Mouse (Mus musculus) retina, postnatal 7 days (tissue): ENCODE measurements around the gene Lamtor1.
A peak's percentile ranks its signal among the peaks of the same experiment; 100 is the strongest.

Experiments
- DNase-seq: peaks from one replicate; pipeline ENCODE4 v3.0.0-alpha.2; 2012; ENCODE audit warnings: low read depth, low spot score

Lamtor1 gene

DNA sequence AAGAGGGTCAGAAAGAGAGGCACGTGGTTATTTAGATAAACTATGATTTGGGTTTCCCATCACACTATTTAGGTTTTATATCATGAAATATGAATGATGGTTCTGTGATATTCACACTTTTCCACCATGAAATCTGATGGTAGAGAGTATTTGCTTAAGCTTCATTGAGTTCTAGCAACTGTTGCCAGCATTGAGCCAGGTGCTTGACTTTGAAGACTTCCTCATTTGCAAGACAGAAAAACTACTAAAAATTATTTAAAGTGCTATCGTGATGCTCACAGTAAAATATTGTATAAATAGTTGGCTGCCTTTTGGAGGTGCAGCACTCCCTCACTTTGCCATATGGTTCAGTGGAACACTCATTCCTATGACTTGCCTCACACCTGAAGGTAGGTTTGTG lies 49.6 kb downstream of the Lamtor1 start:
- no peak for DNase-seq

DNA sequence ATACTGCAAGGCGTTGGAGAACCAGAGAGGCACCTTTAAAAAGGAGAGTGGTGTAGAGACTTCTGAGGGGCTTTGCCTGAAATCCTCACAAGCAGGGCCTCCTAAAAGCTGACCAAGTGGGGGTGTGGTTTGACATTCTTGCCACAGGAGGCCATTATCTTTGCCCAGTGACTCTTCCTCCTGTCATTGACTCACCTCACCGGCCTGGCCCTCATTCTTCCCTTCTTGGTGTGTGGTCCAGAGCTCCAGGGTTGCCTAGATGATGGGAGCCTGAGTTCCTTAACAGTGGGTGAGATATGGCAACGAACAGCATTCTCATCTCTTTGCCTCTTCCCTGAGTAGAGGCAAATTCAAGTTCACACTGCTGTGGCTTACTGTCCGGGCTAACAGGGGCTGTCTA lies 50.2 kb downstream of the Lamtor1 start:
- no peak for DNase-seq

DNA sequence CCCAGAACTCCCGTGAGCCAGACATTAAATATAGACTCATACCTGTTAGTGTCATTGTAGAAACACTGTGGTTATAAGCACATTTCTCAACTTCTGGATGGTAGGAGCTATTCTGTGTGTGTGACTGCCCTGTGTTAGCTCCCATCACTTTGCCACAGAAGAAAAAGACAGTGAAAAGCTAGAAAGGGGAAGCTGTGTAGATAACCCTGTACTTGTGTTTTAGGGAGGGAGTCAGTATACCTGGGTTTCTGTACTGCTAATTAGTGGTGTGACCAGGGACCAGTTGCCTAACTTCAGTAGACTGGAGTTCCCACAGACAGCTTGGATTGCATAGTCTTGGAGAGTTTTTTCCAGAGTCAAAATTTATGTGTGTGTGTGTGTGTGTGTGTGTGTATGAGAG lies 50.8 kb downstream of the Lamtor1 start:
- DNase-seq: no peak

DNA sequence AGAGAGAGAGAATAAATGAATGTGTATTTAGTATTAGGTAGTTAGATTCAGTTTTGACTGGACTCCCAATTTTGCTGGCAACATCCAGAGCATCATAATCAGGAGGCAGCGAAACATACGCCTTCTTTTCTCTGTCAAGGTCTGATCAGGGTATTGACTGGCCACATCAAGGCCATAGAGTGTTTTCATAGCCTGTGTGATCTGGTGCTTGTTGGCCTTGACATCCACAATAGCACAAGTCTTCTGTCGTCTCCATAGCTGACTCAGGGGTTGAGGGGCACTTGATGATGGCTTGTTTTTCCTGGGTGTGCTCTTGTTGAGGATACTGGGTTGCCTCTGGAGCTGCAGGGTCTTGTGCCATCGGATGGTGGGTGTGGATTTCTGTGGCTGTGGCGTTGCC lies 51.2 kb downstream of the Lamtor1 start:
- DNase-seq: no peak

DNA sequence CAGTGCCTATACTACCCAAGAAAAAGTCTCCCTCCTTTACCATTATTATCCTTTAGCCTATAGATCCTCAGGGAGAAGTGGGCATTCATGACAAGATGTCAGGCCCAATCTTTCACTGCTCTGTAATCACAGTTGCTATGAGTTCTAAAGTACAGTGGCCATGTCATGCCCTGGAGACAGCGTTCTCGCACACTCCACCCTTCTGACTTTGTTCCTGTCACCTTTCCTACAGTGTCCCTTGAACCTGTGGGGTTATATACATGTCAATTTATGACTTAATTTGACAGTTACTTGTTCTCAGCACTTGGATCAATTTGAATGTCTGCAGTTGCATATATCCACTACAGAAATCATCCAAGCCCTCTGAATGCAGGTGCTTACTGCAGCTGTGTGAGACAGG lies 57.1 kb downstream of the Lamtor1 start:
- no peak for DNase-seq

DNA sequence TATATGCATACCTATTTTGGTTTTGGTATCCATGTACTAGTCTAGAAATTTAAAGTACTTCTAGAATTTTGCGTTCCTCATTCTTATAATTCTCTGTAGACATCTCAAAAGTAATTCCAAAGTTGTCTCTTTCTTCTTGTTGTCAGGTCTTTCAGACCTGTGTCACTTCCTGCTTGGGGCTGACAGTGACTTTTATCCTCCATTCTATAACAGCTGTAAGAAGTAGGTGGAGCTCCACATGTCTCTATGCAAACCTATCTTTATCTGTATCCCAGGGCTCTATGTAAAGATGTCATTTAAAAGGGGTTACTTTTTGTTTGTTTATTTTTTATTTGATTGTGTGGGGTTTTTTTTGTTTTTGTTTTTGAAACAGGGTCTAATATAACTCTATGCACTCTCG lies 57.9 kb downstream of the Lamtor1 start:
- no peak for DNase-seq

DNA sequence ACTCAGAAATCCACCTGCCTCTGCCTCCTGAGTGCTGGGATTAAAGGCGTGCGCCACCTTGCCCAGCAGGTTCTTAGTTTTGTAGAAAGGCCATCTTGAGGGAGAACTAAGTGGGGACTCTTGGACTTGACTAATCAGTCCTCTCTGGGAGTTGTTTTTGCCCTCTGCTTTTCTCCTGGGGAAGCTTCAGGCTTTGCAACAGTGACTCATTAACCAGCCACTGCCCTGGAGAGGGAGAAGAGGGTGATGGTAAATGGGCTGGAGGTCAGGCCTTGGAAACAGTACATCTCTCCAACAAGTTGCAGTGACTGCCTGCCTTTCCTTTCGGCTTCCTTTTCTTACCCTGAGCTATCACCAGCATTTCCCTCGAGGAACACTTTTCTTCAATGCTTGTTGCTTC lies 58.8 kb downstream of the Lamtor1 start:
- DNase-seq: no peak

DNA sequence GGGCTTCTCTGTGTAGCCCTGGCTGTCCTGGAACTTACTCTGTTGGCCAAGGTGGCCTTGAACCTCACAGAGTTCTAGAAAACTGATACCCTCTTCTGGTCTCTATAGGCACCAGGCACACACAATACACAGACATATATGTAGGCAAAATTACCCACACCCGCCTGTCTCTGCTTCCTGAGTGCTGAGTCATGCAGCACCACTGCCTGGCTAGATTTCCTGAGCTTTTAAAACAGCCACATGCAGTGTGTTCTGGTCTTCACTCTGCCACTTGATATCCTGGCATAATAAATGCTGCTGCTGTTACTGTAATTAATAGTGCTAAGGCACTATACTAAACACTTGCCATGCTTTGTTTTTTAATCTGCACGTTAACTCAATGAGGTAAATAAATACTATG lies 59.9 kb downstream of the Lamtor1 start:
- no peak for DNase-seq

DNA sequence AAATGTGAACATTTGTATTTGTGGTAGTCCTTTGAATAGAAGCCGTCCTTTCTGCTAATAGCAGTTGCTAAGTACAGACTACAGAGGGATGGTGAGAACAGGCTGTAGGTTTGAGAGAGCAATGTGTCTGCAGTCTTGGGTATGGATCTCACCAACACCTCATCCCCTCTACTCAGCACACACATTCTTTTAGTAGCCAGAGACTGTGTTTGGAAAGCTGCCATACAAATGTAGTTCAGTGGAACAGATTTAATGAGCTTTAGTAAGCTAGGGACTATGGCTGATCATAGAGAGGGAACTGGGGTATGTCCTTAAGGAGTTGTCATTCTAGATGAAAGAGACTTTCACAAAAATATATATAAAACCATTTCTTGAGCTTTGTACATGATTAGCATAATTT lies 61.6 kb downstream of the Lamtor1 start:
- DNase-seq: no peak

DNA sequence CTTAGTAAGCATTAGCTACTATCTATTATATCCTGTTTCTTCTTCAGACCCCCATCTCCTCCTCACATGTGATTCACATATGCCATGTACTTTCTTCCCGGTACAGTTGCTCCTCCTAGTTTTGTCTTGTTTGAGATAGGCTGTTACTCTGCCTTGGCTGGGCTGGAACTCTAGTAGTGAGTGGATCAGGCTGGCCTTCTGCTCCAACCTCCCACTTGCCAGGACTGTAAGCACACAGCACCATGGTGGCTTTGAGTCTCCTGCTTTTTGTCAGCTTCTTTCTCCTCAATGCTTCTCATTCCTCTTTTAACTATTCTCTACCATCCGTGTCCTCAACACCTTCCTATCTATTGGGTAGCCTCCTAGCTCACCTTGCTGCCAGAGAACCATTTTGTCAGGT lies 63.0 kb downstream of the Lamtor1 start:
- DNase-seq: no peak

DNA sequence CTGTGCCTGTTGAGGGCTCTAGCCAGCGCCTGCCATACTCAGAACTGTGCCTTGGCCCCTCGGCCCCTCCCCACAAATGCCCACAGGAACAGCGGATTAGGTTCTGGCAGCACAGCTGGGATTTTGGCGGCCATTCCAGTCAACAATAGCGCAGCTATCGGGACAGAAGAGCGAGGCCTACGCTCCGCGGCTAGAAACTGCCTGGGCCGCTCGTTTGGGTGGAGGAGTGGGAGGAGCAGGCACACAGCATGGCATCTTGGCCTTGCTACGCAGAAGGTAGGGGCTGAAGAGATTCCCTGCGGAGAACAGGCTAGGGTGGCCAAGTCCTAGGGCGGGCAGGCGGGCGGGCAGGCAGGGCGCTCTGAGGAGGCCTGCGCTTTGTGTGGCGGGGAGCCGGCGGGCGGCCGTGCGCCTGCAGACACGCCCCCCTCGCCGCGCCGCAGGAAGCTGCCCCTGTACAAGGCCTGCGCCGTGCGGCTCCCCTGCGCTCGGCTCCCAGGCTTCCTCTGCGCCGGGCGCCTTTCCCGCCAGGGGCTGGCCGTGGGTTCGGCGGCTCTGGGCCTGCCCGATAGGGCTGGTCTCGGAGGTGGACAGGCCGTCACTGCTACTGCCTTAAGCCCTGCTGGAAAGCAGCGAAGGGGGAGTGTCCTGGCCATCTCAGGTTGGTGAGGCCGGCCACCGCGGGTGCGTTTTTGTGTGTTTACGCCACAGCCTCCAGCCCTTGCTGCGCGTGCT lies 64.2 kb downstream of the Lamtor1 start:
- DNase-seq: peak; percentile 62

DNA sequence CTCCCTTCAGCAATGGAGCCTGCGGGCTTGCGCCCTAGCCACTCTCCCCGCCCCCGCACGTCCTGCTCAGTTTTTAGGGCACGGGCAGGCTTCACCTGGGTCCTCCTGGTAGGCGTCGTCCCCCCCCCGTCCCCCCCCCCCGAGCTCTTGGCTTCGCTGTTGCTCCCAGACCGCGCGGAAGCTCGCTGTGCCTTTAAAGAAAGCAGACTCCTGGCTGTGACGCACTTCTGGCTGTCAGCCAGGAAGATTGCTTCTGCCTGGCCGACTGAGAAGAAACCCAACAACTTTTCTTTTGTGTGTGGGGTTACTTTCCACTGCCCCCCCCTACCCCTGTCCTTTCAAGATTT lies 64.7 kb downstream of the Lamtor1 start:
- DNase-seq: peak; percentile 82

DNA sequence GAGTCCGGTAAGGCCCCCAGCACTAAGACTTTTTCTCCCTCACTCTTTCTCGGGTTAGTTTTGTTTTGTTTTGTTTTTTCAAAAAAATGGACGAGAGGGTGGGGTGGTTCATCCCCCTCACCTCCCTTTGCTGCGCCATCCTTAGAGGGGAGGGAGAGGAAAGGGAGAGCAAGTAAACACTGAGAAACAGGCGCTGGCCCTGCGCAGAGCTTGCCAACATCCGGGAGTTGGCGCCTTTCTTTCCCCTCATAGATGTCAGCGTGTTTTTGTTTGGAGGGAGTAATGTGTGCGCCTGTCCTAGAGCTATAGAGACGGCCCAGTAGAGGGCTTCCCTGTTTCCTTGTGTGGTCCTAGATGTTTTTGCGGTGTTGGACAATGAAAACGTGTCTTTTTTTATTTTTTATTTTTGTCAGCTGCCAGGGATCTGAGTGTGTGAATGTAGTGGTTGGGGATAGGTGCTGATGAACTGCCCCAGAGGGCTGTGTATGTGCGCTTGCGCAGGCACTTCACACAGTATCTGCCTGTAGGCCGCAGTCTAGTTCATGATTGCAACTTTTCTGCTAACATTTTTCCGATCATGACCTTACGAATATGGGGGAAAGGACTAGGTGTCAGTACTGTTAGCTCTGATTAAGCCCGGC lies 65.2 kb downstream of the Lamtor1 start:
- peak; percentile 52 for DNase-seq

DNA sequence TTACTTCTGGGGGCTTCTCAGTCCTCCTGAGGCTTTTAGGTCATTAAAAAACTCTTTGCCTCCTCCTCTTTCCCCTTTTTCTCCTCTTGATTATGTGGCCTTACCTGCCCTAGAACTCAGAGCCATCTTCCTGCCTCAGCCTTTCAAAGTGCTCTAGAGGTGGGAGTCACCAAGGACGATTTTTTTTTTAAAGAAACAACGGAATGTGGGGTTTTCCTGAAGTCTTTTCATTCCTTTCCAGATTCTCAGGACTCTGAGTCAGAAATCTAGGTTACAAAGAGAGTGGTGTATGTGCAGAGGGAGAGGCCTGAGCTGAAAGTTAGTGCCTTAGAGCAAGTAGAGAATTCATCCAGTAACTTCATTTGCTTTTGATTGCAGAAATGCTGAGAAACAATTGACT lies 66.0 kb downstream of the Lamtor1 start:
- DNase-seq: no peak

DNA sequence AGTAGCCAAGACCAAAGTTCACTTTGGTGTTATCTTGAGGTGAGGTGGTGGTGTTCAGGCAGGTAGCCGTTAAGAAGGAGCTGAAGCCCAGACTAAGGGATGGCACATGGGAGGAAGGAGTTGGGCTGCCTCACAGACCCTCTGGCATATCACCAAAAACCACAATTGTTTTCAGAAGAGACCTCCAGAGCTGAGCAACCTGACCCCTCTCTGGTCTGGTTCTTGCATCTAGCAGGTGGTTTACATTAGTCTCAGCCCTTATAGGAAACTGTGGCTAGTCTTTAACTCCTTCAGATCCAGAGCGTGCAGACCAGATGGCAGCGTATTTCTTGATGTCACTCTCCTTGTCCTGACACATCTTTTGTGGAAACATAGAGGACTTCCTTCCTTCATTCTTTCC lies 68.0 kb downstream of the Lamtor1 start:
- no peak for DNase-seq

DNA sequence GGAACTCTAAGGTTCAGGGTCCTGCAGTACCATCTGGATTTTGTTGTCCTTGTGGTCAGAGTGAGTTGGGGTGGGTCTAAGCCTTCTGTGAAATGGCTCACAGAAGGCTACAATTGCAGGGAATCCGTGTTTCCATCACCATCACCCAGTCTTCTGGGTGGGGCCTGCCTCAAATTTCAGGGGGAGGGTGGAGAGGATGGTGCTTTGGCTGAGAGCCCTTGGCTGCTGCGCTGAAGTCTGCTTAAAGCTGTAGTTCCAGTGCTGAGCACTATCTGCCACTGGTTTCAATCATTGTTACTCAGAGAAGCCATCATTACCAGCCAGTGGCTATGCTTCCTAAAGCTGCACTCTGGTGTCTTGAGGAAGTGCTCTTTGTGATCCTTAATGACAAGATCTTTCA lies 68.8 kb downstream of the Lamtor1 start:
- no peak for DNase-seq
